Mouse (Mus musculus): ENCODE results near the gene Pex16.

Pex16 gene

GRCm38 (mm10) chr2:92374514-92374913 is at the start of gene Pex16, which contains the start of gene Large2:
TSS of gene Pex16 (plus strand) at chr2:92374676.
TSS of gene Large2 (minus strand) at chr2:92374869.
- peak in 1 of 2 experiments; percentile 52 for DNase-seq

GRCm38 (mm10) chr2:92325676-92326075 is 48.8 kb upstream of the Pex16 start:
- no peak for DNase-seq

GRCm38 (mm10) chr2:92326221-92326620 is 48.3 kb upstream of the Pex16 start:
- DNase-seq: no peak

- no peak for DNase-seq
Measured at GRCm38 (mm10) chr2:92327601-92328000, 46.9 kb upstream of the Pex16 start.

GRCm38 (mm10) chr2:92328206-92328605 is 46.3 kb upstream of the Pex16 start:
- DNase-seq: no peak

- peak; percentile 15 to 39 for DNase-seq
Measured at GRCm38 (mm10) chr2:92330840-92331239, 43.6 kb upstream of the Pex16 start.

- peak; percentile 47 to 64 for DNase-seq
Measured at GRCm38 (mm10) chr2:92331410-92331809, 43.1 kb upstream of the Pex16 start.

- no peak for DNase-seq
Measured at GRCm38 (mm10) chr2:92331871-92332270, 42.6 kb upstream of the Pex16 start.

GRCm38 (mm10) chr2:92342418-92342817 is 32.1 kb upstream of the Pex16 start:
- no peak for DNase-seq

GRCm38 (mm10) chr2:92347191-92347590 is 27.3 kb upstream of the Pex16 start:
- DNase-seq: no peak

- DNase-seq: no peak
Measured at GRCm38 (mm10) chr2:92349589-92350425, 24.7 kb upstream of the Pex16 start.

- DNase-seq: no peak
Measured at GRCm38 (mm10) chr2:92350686-92351085, 23.8 kb upstream of the Pex16 start.

GRCm38 (mm10) chr2:92353402-92353801 is 21.1 kb upstream of the Pex16 start:
- DNase-seq: no peak

- DNase-seq: no peak
Measured at GRCm38 (mm10) chr2:92354224-92354623, 20.3 kb upstream of the Pex16 start.

- no peak for DNase-seq
Measured at GRCm38 (mm10) chr2:92359301-92359700, 15.2 kb upstream of the Pex16 start.

GRCm38 (mm10) chr2:92360186-92360823 is 14.2 kb upstream of the Pex16 start:
- DNase-seq: peak in 1 of 2 experiments; percentile 34

- DNase-seq: no peak
Measured at GRCm38 (mm10) chr2:92360893-92361292, 13.6 kb upstream of the Pex16 start.

GRCm38 (mm10) chr2:92361795-92362194 is 12.7 kb upstream of the Pex16 start:
- DNase-seq: no peak

GRCm38 (mm10) chr2:92362571-92363228 is 11.8 kb upstream of the Pex16 start:
- DNase-seq: no peak

GRCm38 (mm10) chr2:92364086-92364485 is 10.4 kb upstream of the Pex16 start:
- no peak for DNase-seq

GRCm38 (mm10) chr2:92365568-92365967 is 8.9 kb upstream of the Pex16 start:
- DNase-seq: no peak

GRCm38 (mm10) chr2:92367383-92368029 is 7.0 kb upstream of the Pex16 start:
- DNase-seq: no peak

GRCm38 (mm10) chr2:92370375-92370774 is 4.1 kb upstream of the Pex16 start:
- DNase-seq: peak in 1 of 2 experiments; percentile 21
